Mouse (Mus musculus): Measurements from ENCODE around the gene Aloxe3. TPM values are rescaled to one million over a fixed set of nuclear protein-coding genes. Genes with fewer than 3 reads are reported as not detected.
A peak's percentile ranks its signal among the peaks of the same experiment; 100 is the strongest.

The Aloxe3 gene
- total and polyA plus RNA-seq, 2 experiments from 2014 or later: 10.0 to 14.9 TPM

- H3K9me3 ChIP-seq (ENCODE audit: low read length): no peaks in the 10 kb centered on the region
- H3K36me3 ChIP-seq (ENCODE audit: insufficient read depth): no peaks in the 10 kb centered on the region
- 4% methylated on average over 33 of the region's 33 CpGs for WGBS
- H3K9ac ChIP-seq: peak overlapping the region; percentile 73
- no peak overlapping the region for H3K27ac ChIP-seq (ENCODE audit: low read depth, low read length)
- no peaks in the 10 kb centered on the region for H3K27me3 ChIP-seq (ENCODE audit: insufficient read depth, low read length)
- DNase-seq (peak; percentile 11), ATAC-seq (no peak)
- H3K4me2 ChIP-seq (ENCODE audit: low read depth): peak overlapping the region; percentile 96
- TF ChIP-seq CTCF (IDR thresholded peaks at IDR 0.05; ENCODE audit: low read depth): no peak
- peak overlapping the region; percentile 85 for H3K4me3 ChIP-seq (ENCODE audit: low read depth, low read length)
- peaks cover 18% of the 10 kb centered on the region for H3K4me1 ChIP-seq (ENCODE audit: insufficient read depth)
Observed at GRCm38 (mm10) chr11:69121001-69121740, 4.5 kb upstream of the Aloxe3 start.

GRCm38 (mm10) chr11:69121741-69122335 is 3.9 kb upstream of the Aloxe3 start:
- no peak for TF ChIP-seq CTCF (IDR thresholded peaks at IDR 0.05; ENCODE audit: low read depth)
- Histone ChIP-seq H3K27ac (ENCODE audit: low read depth, low read length) (peak overlapping the region; percentile 75), H3K9me3 (ENCODE audit: low read length) (no peaks in the 10 kb centered on the region), H3K9ac (peak overlapping the region; percentile 73), H3K36me3 (ENCODE audit: insufficient read depth) (no peaks in the 10 kb centered on the region), H3K4me2 (ENCODE audit: low read depth) (peak overlapping the region; percentile 96), H3K4me3 (ENCODE audit: low read depth, low read length) (peak overlapping the region; percentile 85), H3K4me1 (ENCODE audit: insufficient read depth) (peaks cover 18% of the 10 kb centered on the region), H3K27me3 (ENCODE audit: insufficient read depth, low read length) (no peaks in the 10 kb centered on the region)
- 3% methylated on average over 31 of the region's 32 CpGs for WGBS
- DNase-seq (peak; percentile 61), ATAC-seq (no peak)

GRCm38 (mm10) chr11:69122336-69122951 is 3.3 kb upstream of the Aloxe3 start, which contains the start of gene 9130213A22Rik:
TSS of gene 9130213A22Rik (minus strand) at chr11:69122589.
- Histone ChIP-seq H3K4me3 (ENCODE audit: low read depth, low read length) (peak within 1 kb of the TSS; percentile 85), H3K36me3 (ENCODE audit: insufficient read depth) (no peaks in the 10 kb centered on the region), H3K27me3 (ENCODE audit: insufficient read depth, low read length) (no peaks in the 10 kb centered on the region), H3K4me1 (ENCODE audit: insufficient read depth) (peaks cover 18% of the 10 kb centered on the region), H3K4me2 (ENCODE audit: low read depth) (peak within 1 kb of the TSS; percentile 96), H3K9ac (peak within 1 kb of the TSS; percentile 73), H3K9me3 (ENCODE audit: low read length) (no peaks in the 10 kb centered on the region), H3K27ac (ENCODE audit: low read depth, low read length) (peak within 1 kb of the TSS; percentile 75)
- DNase-seq (peak; percentile 89), ATAC-seq (peak; percentile 63)
- WGBS: 1% methylated on average over 65 of the region's 66 CpGs
- TF ChIP-seq CTCF (IDR thresholded peaks at IDR 0.05; ENCODE audit: low read depth): peak; percentile 79

GRCm38 (mm10) chr11:69123056-69123692 is 2.5 kb upstream of the Aloxe3 start:
- Histone ChIP-seq H3K4me3 (ENCODE audit: low read depth, low read length) (peak overlapping the region; percentile 85), H3K27me3 (ENCODE audit: insufficient read depth, low read length) (no peaks in the 10 kb centered on the region), H3K4me2 (ENCODE audit: low read depth) (peak overlapping the region; percentile 96), H3K4me1 (ENCODE audit: insufficient read depth) (peaks cover 18% of the 10 kb centered on the region), H3K27ac (ENCODE audit: low read depth, low read length) (peak overlapping the region; percentile 88), H3K36me3 (ENCODE audit: insufficient read depth) (no peaks in the 10 kb centered on the region), H3K9ac (peak overlapping the region; percentile 73), H3K9me3 (ENCODE audit: low read length) (no peaks in the 10 kb centered on the region)
- peak; percentile 52 for TF ChIP-seq CTCF (IDR thresholded peaks at IDR 0.05; ENCODE audit: low read depth)
- DNase-seq: peak; percentile 95
- WGBS: under 1% methylated on average over 29 of the region's 29 CpGs
- no peak for ATAC-seq

DNA sequence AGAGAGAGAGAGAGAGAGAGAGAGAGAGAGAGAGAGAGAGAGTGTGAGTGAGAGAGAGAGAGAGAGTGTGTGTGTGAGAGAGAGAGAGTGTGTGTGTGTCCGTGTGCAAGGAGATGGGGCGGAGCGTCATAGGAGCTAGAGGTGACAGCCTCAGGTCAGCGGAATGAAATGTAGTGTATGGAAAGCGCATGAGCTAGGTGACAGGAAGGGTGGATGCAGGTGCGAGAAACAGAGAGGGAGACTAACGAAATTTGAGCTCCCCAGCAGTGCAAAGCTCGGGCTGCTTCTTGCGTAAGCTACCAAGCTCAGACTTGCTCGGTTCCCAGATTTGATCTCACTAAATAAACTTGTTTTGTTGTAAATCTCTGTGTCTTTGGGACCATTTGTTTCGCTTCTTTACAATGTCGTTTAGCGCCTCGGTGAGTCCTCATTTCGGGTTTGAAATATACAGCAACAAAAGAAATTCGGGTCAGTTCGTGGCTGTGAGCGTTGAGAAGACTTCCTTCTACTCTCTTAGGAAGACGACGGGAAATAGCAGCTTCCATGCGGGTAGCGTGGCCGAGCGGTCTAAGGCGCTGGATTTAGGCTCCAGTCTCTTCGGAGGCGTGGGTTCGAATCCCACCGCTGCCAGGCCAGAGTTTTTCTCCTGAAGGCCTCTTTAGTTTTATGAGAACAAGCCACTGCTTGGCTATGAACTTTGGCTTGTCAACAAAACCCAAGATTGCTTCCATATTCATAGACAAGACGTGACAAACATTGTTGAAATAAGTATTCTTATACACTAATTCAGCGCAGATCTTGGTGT is 1.8 kb upstream of the Aloxe3 start:
- Histone ChIP-seq H3K4me2 (ENCODE audit: low read depth) (peak overlapping the region; percentile 96), H3K27me3 (ENCODE audit: insufficient read depth, low read length) (no peaks in the 10 kb centered on the region)
- peak; percentile 64 for ATAC-seq

GRCm38 (mm10) chr11:69124498-69124847 is 1.2 kb upstream of the Aloxe3 start:
- H3K4me2 ChIP-seq (ENCODE audit: low read depth): peak overlapping the region; percentile 96
- under 1% methylated on average over 3 of the region's 3 CpGs for WGBS
- DNase-seq: peak; percentile 89

More for the DNA sequence above, 1.8 kb upstream of the Aloxe3 start:
- peak; percentile 97 for DNase-seq
- Histone ChIP-seq H3K9me3 (ENCODE audit: low read length) (no peaks in the 10 kb centered on the region), H3K9ac (peak overlapping the region; percentile 63), H3K4me1 (ENCODE audit: insufficient read depth) (peaks cover 17% of the 10 kb centered on the region), H3K27ac (ENCODE audit: low read depth, low read length) (peak overlapping the region; percentile 88), H3K4me3 (ENCODE audit: low read depth, low read length) (peak overlapping the region; percentile 85), H3K36me3 (ENCODE audit: insufficient read depth) (no peaks in the 10 kb centered on the region)
- under 1% methylated on average over 31 of the region's 31 CpGs for WGBS
- no peak for TF ChIP-seq CTCF (IDR thresholded peaks at IDR 0.05; ENCODE audit: low read depth)

More at GRCm38 (mm10) chr11:69124498-69124847, 1.2 kb upstream of the Aloxe3 start:
- Histone ChIP-seq H3K36me3 (ENCODE audit: insufficient read depth) (no peaks in the 10 kb centered on the region), H3K9ac (no peak overlapping the region), H3K4me1 (ENCODE audit: insufficient read depth) (peaks cover 13% of the 10 kb centered on the region), H3K4me3 (ENCODE audit: low read depth, low read length) (peak overlapping the region; percentile 85), H3K27ac (ENCODE audit: low read depth, low read length) (peak overlapping the region; percentile 88; the same call in 1 of the 2 replicates), H3K9me3 (ENCODE audit: low read length) (no peaks in the 10 kb centered on the region), H3K27me3 (ENCODE audit: insufficient read depth, low read length) (no peaks in the 10 kb centered on the region)
- TF ChIP-seq CTCF (IDR thresholded peaks at IDR 0.05; ENCODE audit: low read depth): no peak
- peak; percentile 47; the same call in 1 of the 2 replicates for ATAC-seq

Data from forebrain, postnatal 0 days (tissue).